ENCODE assay signal across 24 mouse cellular contexts in the genomic region with DNA sequence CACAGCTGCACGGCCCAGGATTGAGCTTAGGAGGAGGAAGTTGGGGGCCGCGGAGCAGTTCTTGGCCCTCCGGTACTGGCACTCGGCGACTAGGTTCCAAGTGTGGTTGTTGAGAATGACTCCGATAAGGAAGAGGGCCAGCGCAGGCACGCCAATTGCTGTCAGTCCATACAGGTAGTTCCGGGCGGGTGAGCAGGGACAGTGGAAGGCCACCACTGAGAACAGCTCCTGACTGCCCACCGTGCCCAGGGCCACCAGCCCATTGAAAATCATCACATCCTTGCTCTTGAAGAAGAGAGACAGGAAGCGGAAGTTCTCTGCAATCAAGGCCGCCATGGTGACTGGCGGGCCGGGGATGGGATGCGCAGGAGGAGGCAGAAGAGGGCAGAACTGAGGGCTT. TPM values are rescaled to one million over a fixed set of nuclear protein-coding genes. Genes with fewer than 3 reads are reported as not detected.
DNase-seq lines count a peak whose midpoint lies in the region; ATAC-seq and TF ChIP-seq lines count a peak whose summit lies in the region.
"Had no signal": no experiment of that assay in that cellular context is flagged by ENCODE, and none has a peak within 500 bp of the region (broad histone marks: within the 10 kb centered on the region; RNA-seq: fewer than 3 reads in every experiment).

No protein-coding gene starts in this region.

- no peaks in the 10 kb centered on the region for H3K9me3 ChIP-seq in embryonic facial prominence, embryonic 13.5 days
- no peaks in the 10 kb centered on the region for H3K9me3 ChIP-seq in embryonic facial prominence, embryonic 10.5 days
- H3K9me3 ChIP-seq in hindbrain, embryonic 10.5 days = no peaks in the 10 kb centered on the region
- H3K9me3 ChIP-seq in hindbrain, embryonic 11.5 days (ENCODE audit: control insufficient read depth, low read length) = no peaks in the 10 kb centered on the region
- H3K9me3 ChIP-seq: G1E; heart, embryonic 10.5 days; heart, embryonic 15.5 days; hindbrain, embryonic 15.5 days had no signal

- no peak for DNase-seq in embryonic facial prominence, embryonic 10.5 days (ENCODE audit: low spot score)
- no peak for DNase-seq in hindbrain, embryonic 10.5 days (ENCODE audit: low spot score)
- no peak for DNase-seq in hindbrain, embryonic 11.5 days (ENCODE audit: low spot score)
- DNase-seq in spleen, adult 2 months (ENCODE audit: low read depth in 1 of 2, low spot score in 2 of 2) = no peak
- no peak for DNase-seq in spleen, postnatal 36 days (ENCODE audit: low spot score in 2 of 2)
- DNase-seq in testis, postnatal 10 days (ENCODE audit: low spot score) = no peak
- DNase-seq in right cerebral cortex, postnatal 36 days (ENCODE audit: low spot score in 2 of 2) = no peak
- DNase-seq: adrenal gland, postnatal 14 days; cerebellum, adult 11-12 months; cerebellum, adult 9-10 months; cerebellum, postnatal 25 days; forebrain, postnatal 0 days; gastrocnemius, postnatal 36 days; heart, adult 18-20 months; heart, postnatal 14 days had no signal

- peaks cover 39% of the 10 kb centered on the region for H3K4me1 ChIP-seq in embryonic facial prominence, embryonic 13.5 days
- H3K4me1 ChIP-seq in embryonic facial prominence, embryonic 10.5 days = peaks cover 38% of the 10 kb centered on the region
- peaks cover 32% of the 10 kb centered on the region for H3K4me1 ChIP-seq in hindbrain, embryonic 10.5 days (replicated peaks)
- peaks cover 5% of the 10 kb centered on the region; the same call in 1 of the 2 replicates for H3K4me1 ChIP-seq in hindbrain, embryonic 11.5 days (replicated peaks; ENCODE audit: control insufficient read depth, insufficient read depth, low read length)
- H3K4me1 ChIP-seq in spleen, adult 2 months (ENCODE audit: control insufficient read depth, insufficient read depth, insufficient read length) = peaks cover 43% of the 10 kb centered on the region; the same call in 1 of the 2 replicates

- H3K4me2 ChIP-seq in embryonic facial prominence, embryonic 13.5 days = no peak overlapping the region
- no peak overlapping the region for H3K4me2 ChIP-seq in hindbrain, embryonic 11.5 days (replicated peaks; ENCODE audit: low read depth, low read length)
- H3K4me2 ChIP-seq: hindbrain, embryonic 15.5 days had no signal

- no peak for TF ChIP-seq CTCF in spleen, adult 2 months (IDR thresholded peaks at IDR 0.05; ENCODE audit: extremely low read depth, insufficient read depth, insufficient read length, insufficient replicate concordance)

- 90% methylated on average over 17 of the region's 17 CpGs for WGBS in embryonic facial prominence, embryonic 13.5 days
- 89% methylated on average over 17 of the region's 17 CpGs for WGBS in embryonic facial prominence, embryonic 10.5 days
- 88% methylated on average over 17 of the region's 17 CpGs for WGBS in hindbrain, embryonic 10.5 days
- WGBS in hindbrain, embryonic 11.5 days = 90% methylated on average over 17 of the region's 17 CpGs
- WGBS in spleen, adult 2 months = 81% methylated on average over 17 of the region's 17 CpGs

- no peak overlapping the region for H3K4me3 ChIP-seq in embryonic facial prominence, embryonic 13.5 days
- no peak overlapping the region for H3K4me3 ChIP-seq in embryonic facial prominence, embryonic 10.5 days
- H3K4me3 ChIP-seq in hindbrain, embryonic 10.5 days = no peak overlapping the region
- H3K4me3 ChIP-seq in hindbrain, embryonic 11.5 days (ENCODE audit: low read depth, low read length) = no peak overlapping the region
- no peak overlapping the region for H3K4me3 ChIP-seq in spleen, adult 2 months (ENCODE audit: extremely low read depth, insufficient read depth, insufficient read length)
- H3K4me3 ChIP-seq: heart, embryonic 10.5 days; heart, embryonic 15.5 days; hindbrain, embryonic 15.5 days had no signal

- H3K36me3 ChIP-seq in embryonic facial prominence, embryonic 13.5 days = peaks cover 48% of the 10 kb centered on the region
- H3K36me3 ChIP-seq in embryonic facial prominence, embryonic 10.5 days (replicated peaks) = peaks cover 46% of the 10 kb centered on the region
- H3K36me3 ChIP-seq in hindbrain, embryonic 10.5 days = peaks cover 30% of the 10 kb centered on the region
- peaks cover 7% of the 10 kb centered on the region; the same call in 1 of the 2 replicates for H3K36me3 ChIP-seq in hindbrain, embryonic 11.5 days (ENCODE audit: control insufficient read depth, insufficient read depth, low read length)
- peaks cover 27% of the 10 kb centered on the region for H3K36me3 ChIP-seq in spleen, adult 2 months (ENCODE audit: control insufficient read depth, insufficient read depth, low read length)

- ATAC-seq in embryonic facial prominence, embryonic 13.5 days (ENCODE audit: insufficient number of reproducible peaks, insufficient read depth, low FRiP score, low TSS enrichment, low read depth) = no peak
- ATAC-seq in hindbrain, embryonic 11.5 days (ENCODE audit: low FRiP score) = no peak
- ATAC-seq: activated CD4-positive, CD25-positive, alpha-beta regulatory T cell, adult 4 months; forebrain, postnatal 0 days; intestine, embryonic 16.5 days had no signal

- TF ChIP-seq POLR2A in spleen, adult 2 months (IDR thresholded peaks at IDR 0.05; ENCODE audit: low read depth, low read length) = no peak

- no peak overlapping the region for H3K27ac ChIP-seq in embryonic facial prominence, embryonic 13.5 days
- no peak overlapping the region; the same call in 1 of the 2 replicates for H3K27ac ChIP-seq in embryonic facial prominence, embryonic 10.5 days (replicated peaks)
- peak overlapping the region; percentile 50; the same call in 1 of the 2 replicates for H3K27ac ChIP-seq in hindbrain, embryonic 10.5 days
- H3K27ac ChIP-seq in hindbrain, embryonic 11.5 days (ENCODE audit: low read depth, low read length) = no peak overlapping the region
- H3K27ac ChIP-seq in spleen, adult 2 months (ENCODE audit: insufficient read depth, low read length) = peak overlapping the region; percentile 11; the same call in 1 of the 2 replicates
- H3K27ac ChIP-seq: heart, embryonic 10.5 days; heart, embryonic 15.5 days; hindbrain, embryonic 15.5 days had no signal

- H3K27me3 ChIP-seq in embryonic facial prominence, embryonic 13.5 days = no peaks in the 10 kb centered on the region
- peaks cover 33% of the 10 kb centered on the region for H3K27me3 ChIP-seq in embryonic facial prominence, embryonic 10.5 days (replicated peaks; ENCODE audit: low read depth, poor library complexity, severe bottlenecking)
- peaks cover 20% of the 10 kb centered on the region for H3K27me3 ChIP-seq in hindbrain, embryonic 10.5 days (ENCODE audit: insufficient read depth, poor library complexity, severe bottlenecking)
- H3K27me3 ChIP-seq in hindbrain, embryonic 11.5 days (ENCODE audit: control insufficient read depth, insufficient read depth, low read length) = no peaks in the 10 kb centered on the region
- no peaks in the 10 kb centered on the region for H3K27me3 ChIP-seq in spleen, adult 2 months (ENCODE audit: control insufficient read depth, insufficient read depth, low read length)
- H3K27me3 ChIP-seq: heart, embryonic 15.5 days; hindbrain, embryonic 15.5 days had no signal

- 0 out of 2 replicates have a peak overlapping the region, but pooled peaks have one; percentile 3 for H3K9ac ChIP-seq in embryonic facial prominence, embryonic 13.5 days
- H3K9ac ChIP-seq in hindbrain, embryonic 11.5 days (ENCODE audit: low read depth, low read length) = no peak overlapping the region
- H3K9ac ChIP-seq: forebrain, postnatal 0 days; heart, embryonic 15.5 days; hindbrain, embryonic 15.5 days had no signal

RNA-seq across cellular contexts. Expression of gene Calhm2, which starts 2.5 kb away (rescaled TPM):
- polyA plus RNA-seq in embryonic facial prominence, embryonic 13.5 days (2015; fragmentation: Nextera tagmentation; extraction: Ambion mirVana) = 11.1 and 11.8 TPM in 2 replicates
- 2.8 TPM in 2 replicates for polyA plus RNA-seq in embryonic facial prominence, embryonic 10.5 days (2016; fragmentation: Nextera tagmentation; extraction: Ambion mirVana)
- polyA plus RNA-seq in hindbrain, embryonic 10.5 days (2016; fragmentation: Nextera tagmentation; extraction: Ambion mirVana) = 1.8 and 1.9 TPM in 2 replicates
- polyA plus RNA-seq in hindbrain, embryonic 11.5 days (2014; fragmentation: Nextera tagmentation; extraction: Ambion mirVana) = 0.42 and 0.78 TPM in 2 replicates
- 46.0 and 53.8 TPM in 2 replicates for polyA plus RNA-seq in spleen, adult 2 months (2012; rRNA removed)

RNA-seq across cellular contexts. Expression of gene Calhm1, which starts 8.5 kb away (rescaled TPM):
- not detected in 2 replicates for polyA plus RNA-seq in embryonic facial prominence, embryonic 13.5 days (2015; fragmentation: Nextera tagmentation; extraction: Ambion mirVana)
- not detected in 2 replicates for polyA plus RNA-seq in embryonic facial prominence, embryonic 10.5 days (2016; fragmentation: Nextera tagmentation; extraction: Ambion mirVana)
- polyA plus RNA-seq in hindbrain, embryonic 10.5 days (2016; fragmentation: Nextera tagmentation; extraction: Ambion mirVana) = not detected in 2 replicates
- not detected in 2 replicates for polyA plus RNA-seq in hindbrain, embryonic 11.5 days (2014; fragmentation: Nextera tagmentation; extraction: Ambion mirVana)
- polyA plus RNA-seq in spleen, adult 2 months (2012; rRNA removed) = 0.20 TPM in 1 of 2 replicates, not detected in the other
- polyA plus RNA-seq: activated CD4-positive, CD25-positive, alpha-beta regulatory T cell, adult 4 months; cortical plate, adult 2 months; embryonic facial prominence, embryonic 14.5 days; forebrain, postnatal 0 days; G1E; heart, embryonic 10.5 days; heart, embryonic 15.5 days; hindbrain, embryonic 15.5 days; intestine, embryonic 16.5 days had no signal

RNA-seq across cellular contexts. Expression of gene Calhm3, which starts 22.0 kb away (rescaled TPM):
- not detected in 2 replicates for polyA plus RNA-seq in embryonic facial prominence, embryonic 13.5 days (2015; fragmentation: Nextera tagmentation; extraction: Ambion mirVana)
- not detected in 2 replicates for polyA plus RNA-seq in embryonic facial prominence, embryonic 10.5 days (2016; fragmentation: Nextera tagmentation; extraction: Ambion mirVana)
- not detected in 2 replicates for polyA plus RNA-seq in hindbrain, embryonic 10.5 days (2016; fragmentation: Nextera tagmentation; extraction: Ambion mirVana)
- not detected in 2 replicates for polyA plus RNA-seq in hindbrain, embryonic 11.5 days (2014; fragmentation: Nextera tagmentation; extraction: Ambion mirVana)
- polyA plus RNA-seq in spleen, adult 2 months (2012; rRNA removed) = not detected in 2 replicates
- polyA plus RNA-seq: activated CD4-positive, CD25-positive, alpha-beta regulatory T cell, adult 4 months; embryonic facial prominence, embryonic 14.5 days; G1E; heart, embryonic 10.5 days; heart, embryonic 15.5 days; hindbrain, embryonic 15.5 days had no signal

RNA-seq across cellular contexts. Expression of gene Neurl1a, which starts 43.1 kb away (rescaled TPM):
- polyA plus RNA-seq in embryonic facial prominence, embryonic 13.5 days (2015; fragmentation: Nextera tagmentation; extraction: Ambion mirVana) = 6.2 and 7.3 TPM in 2 replicates
- polyA plus RNA-seq in embryonic facial prominence, embryonic 10.5 days (2016; fragmentation: Nextera tagmentation; extraction: Ambion mirVana) = 6.4 TPM in 2 replicates
- 5.7 and 5.9 TPM in 2 replicates for polyA plus RNA-seq in hindbrain, embryonic 10.5 days (2016; fragmentation: Nextera tagmentation; extraction: Ambion mirVana)
- 2.9 and 3.4 TPM in 2 replicates for polyA plus RNA-seq in hindbrain, embryonic 11.5 days (2014; fragmentation: Nextera tagmentation; extraction: Ambion mirVana)
- 2.6 and 3.1 TPM in 2 replicates for polyA plus RNA-seq in spleen, adult 2 months (2012; rRNA removed)
- polyA plus RNA-seq: G1E had no signal

RNA-seq across cellular contexts. Expression of gene Pdcd11, which starts 45.0 kb away (rescaled TPM):
- 11.5 TPM in 2 replicates for polyA plus RNA-seq in embryonic facial prominence, embryonic 13.5 days (2015; fragmentation: Nextera tagmentation; extraction: Ambion mirVana)
- polyA plus RNA-seq in embryonic facial prominence, embryonic 10.5 days (2016; fragmentation: Nextera tagmentation; extraction: Ambion mirVana) = 14.6 TPM in 2 replicates
- 8.7 and 13.5 TPM in 2 replicates for polyA plus RNA-seq in hindbrain, embryonic 10.5 days (2016; fragmentation: Nextera tagmentation; extraction: Ambion mirVana)
- 8.1 and 9.4 TPM in 2 replicates for polyA plus RNA-seq in hindbrain, embryonic 11.5 days (2014; fragmentation: Nextera tagmentation; extraction: Ambion mirVana)
- polyA plus RNA-seq in spleen, adult 2 months (2012; rRNA removed) = 9.6 and 9.7 TPM in 2 replicates

Comparison
In these comparisons a context has a peak if more than half of its experiments do, and no peak if none do; other contexts are left out.
1. H3K27ac ChIP-seq: peak in hindbrain, embryonic 10.5 days (single experiment) and spleen, adult 2 months (single experiment); none in embryonic facial prominence, embryonic 13.5 days (single experiment), embryonic facial prominence, embryonic 10.5 days (single experiment) and hindbrain, embryonic 11.5 days (single experiment).